Mouse (Mus musculus) mouse embryonic stem cell (cell line): ENCODE results near the gene Rab40b.
"Not testable (repeated sequence)": the region's sequence is repeated elsewhere in the genome, so short reads cannot be mapped to it uniquely, and the experiment has no call there.

Experiments
- in situ Hi-C, 2 experiments: fragments of 300-500 bp; cut with MboI; formaldehyde crosslinking; loops; 1 replicate in 1 of 2; 3 replicates in 1 of 2; pipeline ENCODE4 v1.14.3; 2019 to 2020; ENCODE audit warnings: low sequenced_read_pairs in 2 of 2, low pct_unique_long_range_greater_than_20kb in 1 of 2, mixed read lengths in 1 of 2; ENCODE audit not compliant: unreplicated experiment in 1 of 2

Rab40b gene

DNA sequence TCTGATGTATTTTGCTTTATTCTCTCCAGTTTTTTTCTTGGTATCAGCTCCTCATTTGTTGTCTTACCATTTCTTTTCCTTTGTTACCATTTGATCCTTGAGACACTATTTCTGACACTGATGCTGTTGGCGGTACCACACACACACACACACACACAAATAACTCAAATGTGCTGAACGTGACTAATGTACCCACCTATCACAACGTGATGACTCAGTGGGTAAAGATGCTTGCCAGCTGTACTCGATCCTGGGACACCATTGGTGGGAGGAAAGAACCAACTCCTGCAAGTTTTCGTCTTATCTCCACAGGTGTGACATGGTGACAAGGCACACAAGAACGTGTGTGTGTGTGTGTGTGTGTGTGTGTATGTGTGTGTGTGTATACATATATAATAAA lies 14.7 kb downstream of the Rab40b start:
- in situ Hi-C loops = no loop called here

DNA sequence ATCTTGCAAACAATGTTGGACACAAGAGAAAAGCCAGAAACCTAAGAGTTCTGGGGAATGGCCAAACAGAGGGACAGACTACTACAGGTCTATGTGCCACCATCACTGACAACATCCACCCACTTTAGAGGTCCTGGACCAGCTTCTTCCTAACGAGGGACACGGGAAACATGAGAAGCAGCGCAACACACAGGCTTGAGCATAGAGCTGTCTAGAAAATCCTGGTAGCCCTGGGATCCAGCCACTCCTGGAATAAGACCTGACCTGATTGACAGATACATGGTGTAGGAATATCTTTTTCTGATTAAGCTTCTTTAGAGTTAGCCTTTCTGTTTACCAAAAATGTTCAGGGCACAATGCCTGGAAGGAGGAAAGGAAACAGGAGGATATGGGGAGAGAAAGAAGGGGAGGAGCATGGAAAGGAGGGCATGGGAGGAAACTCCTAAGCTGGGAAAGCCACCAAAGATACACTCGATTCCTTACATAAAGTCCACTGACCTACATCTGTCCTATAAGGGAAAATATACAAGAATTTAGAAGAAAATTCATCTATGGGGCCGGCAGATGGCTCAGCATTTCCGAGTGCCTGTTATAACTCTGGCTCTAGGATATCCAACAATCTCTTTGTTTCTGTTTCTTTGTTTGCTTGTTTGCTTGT lies 17.6 kb downstream of the Rab40b start:
- in situ Hi-C loops = no loop called here

GRCm38 (mm10) chr11:121369622-121370021 lies 18.4 kb downstream of the Rab40b start:
- in situ Hi-C loops = no loop called here

DNA sequence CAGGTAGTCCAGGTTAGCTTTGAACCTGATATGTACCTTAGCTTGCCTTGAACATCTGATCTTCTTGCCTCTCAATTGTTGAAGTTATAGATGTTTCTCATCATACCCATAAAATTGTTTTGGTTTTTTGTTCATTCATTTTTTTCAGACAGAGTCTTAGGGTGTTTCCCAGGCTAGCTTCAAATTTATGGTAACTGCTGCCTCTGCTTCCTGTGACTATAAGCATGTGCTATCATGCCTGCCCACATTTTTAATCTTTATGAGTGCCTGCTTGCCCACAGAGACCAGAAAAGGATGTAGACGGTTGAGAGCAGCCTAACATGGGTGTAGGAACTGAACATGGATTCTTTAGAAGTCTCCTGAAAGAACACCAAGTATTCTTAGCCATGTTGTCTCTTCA lies 19.3 kb downstream of the Rab40b start:
- in situ Hi-C loops = no loop called here

- in situ Hi-C loops = no loop called here
Measured at GRCm38 (mm10) chr11:121367170-121367707, 20.8 kb downstream of the Rab40b start.

DNA sequence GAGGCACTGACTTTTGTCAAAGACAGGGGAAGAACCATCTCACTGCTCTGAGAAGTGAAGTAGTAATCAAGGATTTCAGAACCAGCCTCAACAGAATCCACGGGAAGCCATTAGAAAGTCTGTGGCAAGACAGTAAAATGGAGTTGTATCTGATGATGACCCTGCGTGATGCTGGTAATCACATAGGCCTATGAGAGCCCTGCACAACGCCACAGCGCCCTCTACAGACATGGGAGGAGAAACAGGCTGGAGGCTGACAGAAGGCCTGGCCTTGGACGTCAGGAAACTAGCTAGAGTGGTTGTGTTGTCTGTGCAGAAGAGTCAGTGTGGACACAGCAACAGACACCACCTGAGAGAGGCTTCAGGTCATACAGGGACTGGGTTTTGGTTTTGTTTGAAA lies 25.8 kb downstream of the Rab40b start:
- in situ Hi-C loops = no loop called here

GRCm38 (mm10) chr11:121354091-121354707 lies 33.9 kb downstream of the Rab40b start, which contains the start of gene Wdr45b:
Gene Wdr45b, minus strand, starts transcription at chr11:121354445.
- in situ Hi-C loops = no loop called here

GRCm38 (mm10) chr11:121353326-121354090 lies 34.5 kb downstream of the Rab40b start:
- in situ Hi-C loops = no loop called here

- in situ Hi-C loops = not testable (repeated sequence)
Measured at GRCm38 (mm10) chr11:121348727-121349126, 39.3 kb downstream of the Rab40b start.

GRCm38 (mm10) chr11:121348166-121348565 lies 39.9 kb downstream of the Rab40b start:
- in situ Hi-C loops = no loop called here

DNA sequence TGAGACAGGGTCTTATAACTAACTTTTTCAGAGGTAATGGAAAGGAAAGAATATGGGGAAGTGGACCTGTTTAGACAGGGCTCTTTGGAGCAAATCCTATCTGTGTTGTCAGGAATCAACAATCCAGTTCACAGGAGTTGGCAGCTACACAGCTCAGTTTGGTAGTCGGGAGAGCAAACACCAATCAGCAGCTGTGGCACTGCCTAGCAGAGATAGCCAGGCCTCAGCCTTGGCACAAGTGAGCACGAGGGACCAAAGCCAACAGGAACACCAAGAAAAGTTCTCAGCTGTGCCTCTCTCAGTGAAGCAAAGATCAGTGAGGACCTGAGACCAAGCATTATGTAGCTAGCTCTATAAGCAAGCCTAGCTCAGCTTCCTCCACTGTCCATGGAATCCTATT lies 41.0 kb downstream of the Rab40b start:
- in situ Hi-C loops = no loop called here

DNA sequence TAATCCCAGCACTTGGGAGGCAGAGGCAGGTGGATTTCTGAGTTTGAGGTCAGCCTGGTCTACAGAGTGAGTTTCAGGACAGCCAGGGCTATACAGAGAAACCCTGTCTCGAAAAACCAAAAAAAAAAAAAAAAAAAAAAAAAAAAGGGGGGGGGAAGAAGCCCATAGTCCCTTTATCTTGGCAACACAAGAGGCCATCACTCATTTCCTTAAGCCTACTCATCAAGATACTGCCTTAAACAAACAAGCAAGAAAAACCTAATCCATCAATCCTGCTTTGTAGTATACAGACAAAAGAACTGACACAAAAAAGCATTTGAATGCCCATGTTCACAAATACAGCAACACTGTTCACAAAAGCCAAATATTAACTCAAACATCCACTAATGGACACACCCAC lies 45.6 kb downstream of the Rab40b start:
- in situ Hi-C loops = not testable (repeated sequence)

DNA sequence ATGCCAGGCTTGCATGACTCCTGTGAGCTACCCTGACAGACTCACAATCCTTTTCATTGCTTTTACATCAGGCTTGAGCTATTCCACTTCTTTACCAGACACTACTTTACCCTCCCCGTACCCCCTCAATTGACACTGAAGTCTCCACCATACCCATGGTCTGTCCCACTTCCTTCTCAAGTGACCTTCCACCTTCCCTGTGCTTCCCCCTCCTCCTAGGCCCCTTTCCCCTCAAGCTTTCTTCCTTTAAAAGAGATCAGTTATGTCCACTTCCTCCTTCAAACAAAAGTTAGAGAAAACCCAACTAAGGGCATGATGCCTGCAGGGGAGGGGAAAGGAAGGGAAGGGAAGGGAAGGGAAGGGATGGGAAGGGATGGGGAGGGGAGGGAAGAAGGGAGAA lies 47.8 kb downstream of the Rab40b start:
- in situ Hi-C loops = no loop called here

DNA sequence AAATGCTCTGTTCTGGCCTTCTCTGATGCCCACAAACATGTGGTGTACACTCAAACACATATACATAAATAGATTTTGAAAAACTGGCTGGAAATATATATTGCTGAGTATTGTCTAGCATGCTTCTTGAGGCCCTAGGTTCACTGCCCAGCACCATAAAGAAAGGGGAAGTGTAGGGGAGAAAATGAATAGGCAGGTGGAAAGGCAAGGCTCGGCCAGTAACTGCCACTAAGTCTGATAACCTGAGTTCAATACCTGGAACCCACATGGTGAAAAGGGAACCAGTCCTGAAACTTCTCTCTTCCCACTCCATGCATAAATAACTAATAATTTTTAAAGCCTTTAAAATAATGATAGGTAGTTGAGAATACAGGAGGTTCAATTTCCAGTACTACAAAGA lies 48.4 kb downstream of the Rab40b start:
- in situ Hi-C loops = no loop called here

DNA sequence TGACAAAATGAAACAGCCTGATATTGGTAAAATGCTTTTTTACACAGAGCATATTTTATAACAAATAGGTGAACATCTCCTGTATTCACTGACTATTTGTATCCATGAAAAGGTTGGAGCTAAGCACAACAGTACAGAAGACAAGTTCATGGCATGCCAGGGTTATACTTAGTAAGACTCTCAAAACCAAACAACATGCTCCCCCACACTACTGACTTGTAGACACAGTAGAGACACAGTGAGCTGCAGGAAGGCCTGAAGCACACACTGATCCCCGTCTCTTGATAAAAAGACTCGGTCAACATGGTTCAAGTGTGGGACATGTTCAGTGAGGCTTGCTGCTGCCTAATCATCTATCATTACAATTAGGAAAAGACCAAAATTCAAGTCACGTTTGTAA lies 56.4 kb downstream of the Rab40b start:
- in situ Hi-C loops = no loop called here

DNA sequence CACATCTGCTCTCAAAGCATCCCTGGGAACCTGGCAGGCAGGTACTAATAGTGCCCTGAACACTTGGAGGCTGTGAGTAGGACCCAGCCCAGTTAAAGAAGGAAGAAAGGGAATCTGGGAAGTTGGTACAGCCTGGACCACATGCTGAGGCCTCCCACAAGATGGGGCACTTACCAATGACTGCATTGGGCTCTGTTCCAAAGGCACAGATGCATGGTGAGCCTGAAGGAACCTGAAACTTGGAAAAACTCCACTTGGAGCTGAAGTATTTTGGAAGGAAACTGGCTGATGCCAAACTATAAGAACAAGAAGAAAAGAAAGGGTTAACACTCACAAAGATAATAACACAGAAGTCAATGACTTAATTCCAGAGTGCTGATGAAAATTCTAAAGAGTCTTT lies 59.4 kb downstream of the Rab40b start:
- in situ Hi-C loops = no loop called here

DNA sequence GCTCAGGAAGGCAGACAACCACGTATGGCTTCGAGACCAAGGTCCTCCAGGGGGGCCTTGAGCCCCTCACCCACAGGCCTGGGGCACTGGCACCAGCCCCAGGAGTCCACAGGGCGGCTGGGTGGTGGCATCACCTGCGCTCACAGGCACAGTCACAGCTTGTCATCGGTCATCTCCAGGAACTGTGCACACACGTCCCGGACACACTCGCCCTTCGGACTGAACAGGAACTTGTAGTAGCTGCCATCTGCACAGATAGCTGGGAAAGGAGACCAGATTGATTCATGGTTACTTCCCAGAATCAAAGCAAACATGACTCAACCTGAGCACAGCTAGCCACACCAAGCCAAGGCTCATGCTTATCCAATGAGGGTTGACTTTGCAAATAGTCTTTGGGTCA lies 59.8 kb downstream of the Rab40b start:
- in situ Hi-C loops = no loop called here

DNA sequence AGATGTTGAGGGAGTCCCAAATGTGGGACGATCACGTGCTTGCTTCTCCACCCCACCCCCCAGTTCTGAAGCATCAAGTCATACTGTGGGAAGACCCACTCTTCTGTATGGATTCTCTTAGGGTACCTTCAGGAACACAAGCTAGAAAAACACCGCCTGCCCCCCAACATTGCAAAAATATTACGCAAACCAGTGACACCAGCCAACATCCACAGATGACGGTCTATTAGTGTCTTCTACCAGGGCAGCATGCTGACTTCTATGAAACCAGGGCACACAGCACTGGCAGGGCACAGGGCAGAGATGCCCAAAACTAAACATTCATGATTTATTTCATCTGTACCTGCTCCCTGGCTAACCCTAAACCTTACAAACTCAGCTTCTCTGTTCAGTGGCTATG lies 61.4 kb downstream of the Rab40b start:
- in situ Hi-C loops = no loop called here

- in situ Hi-C loops = no loop called here
Measured at GRCm38 (mm10) chr11:121326034-121326433, 62.0 kb downstream of the Rab40b start.
